Mouse (Mus musculus) liver, postnatal 0 days (tissue): ENCODE results near the gene Pdzrn3. TPM values are rescaled to one million over a fixed set of nuclear protein-coding genes. Genes with fewer than 3 reads are reported as not detected.

Source experiments
- ATAC-seq: fragments of 200-750 bp; cut with Nextera tagmentation; 2 replicates; pipeline ENCODE4 v1.8.0; 2017; ENCODE audit warnings: mild to moderate bottlenecking, moderate library complexity
- DNase-seq: peaks from one replicate; pipeline ENCODE4 v3.0.0-alpha.2; 2016
- H3K27ac ChIP-seq: fragments of 300-500 bp; sonication (generic); 2 replicates; pipeline ENCODE4 v1.5.1; 2014; ENCODE audit warnings: antibody characterized with exemption, moderate library complexity, mild to moderate bottlenecking, low read depth
- H3K27me3 ChIP-seq: fragments of 300-500 bp; sonication (generic); 2 replicates; pipeline ENCODE4 v1.6.1; 2014; ENCODE audit warnings: low read length, control low read depth, mixed read lengths; ENCODE audit not compliant: insufficient read depth
- H3K36me3 ChIP-seq: fragments of 300-500 bp; sonication (generic); replicated peaks from 2 replicates; pipeline ENCODE4 v1.6.1; 2014; ENCODE audit warnings: mild to moderate bottlenecking, control low read depth, low read length, moderate library complexity, mixed read lengths; ENCODE audit not compliant: insufficient read depth
- H3K4me1 ChIP-seq: fragments of 300-500 bp; sonication (generic); 2 replicates; pipeline ENCODE4 v1.6.1; 2014; ENCODE audit warnings: antibody characterized with exemption, mild to moderate bottlenecking, control low read depth; ENCODE audit not compliant: insufficient read depth
- H3K4me2 ChIP-seq: fragments of 300-500 bp; sonication (generic); 2 replicates; pipeline ENCODE4 v1.6.1; 2014; ENCODE audit warnings: low read depth, mild to moderate bottlenecking, low read length, moderate library complexity, mixed read lengths
- H3K4me3 ChIP-seq: fragments of 300-500 bp; sonication (generic); 2 replicates; pipeline ENCODE4 v1.5.1; 2014; ENCODE audit warnings: low read depth, low read length
- H3K9ac ChIP-seq: fragments of 300-500 bp; sonication (generic); replicated peaks from 2 replicates; pipeline ENCODE4 v1.6.1; 2014; ENCODE audit warnings: mild to moderate bottlenecking, moderate library complexity
- H3K9me3 ChIP-seq: fragments of 300-500 bp; sonication (generic); 2 replicates; pipeline ENCODE4 v1.6.1; 2016; ENCODE audit warnings: mild to moderate bottlenecking, control low read depth, low read length, mixed read lengths
- CTCF ChIP-seq: sonication (generic); IDR thresholded peaks from 2 replicates; pipeline ENCODE4 v1.5.1; 2016; ENCODE audit warnings: antibody characterized with exemption, low read depth
- EP300 ChIP-seq: IDR thresholded peaks from 2 replicates; pipeline ENCODE4 v1.6.1; 2016; ENCODE audit warnings: antibody characterized with exemption, low read depth, mild to moderate bottlenecking
- WGBS: fragments of 180-500 bp; shearing (Covaris S2); extraction: QIAGEN DNeasy Blood & Tissue Kit; methylation state at CpG from one replicate; pipeline ENCODE4 v1.1.7; 2014; ENCODE audit not compliant: insufficient replicate concordance; 5-methylcytosine and 5-hydroxymethylcytosine counted together
- polyA plus RNA-seq: library from polyadenylated mRNA; unstranded; fragments of >200 nt; fragmentation: Nextera tagmentation; extraction: Ambion mirVana; gene quantifications from 2 replicates; pipeline ENCODE4 v1.2.1, GENCODE M21; 2015

Pdzrn3 gene
- polyA plus RNA-seq, 1 experiment from 2014 or later: 0.69 TPM

- 71% methylated on average over 10 of the region's 10 CpGs for WGBS
- ATAC-seq (no peak), DNase-seq (no peak)
- Histone ChIP-seq H3K4me2 (no peak overlapping the region), H3K4me3 (no peak overlapping the region), H3K9me3 (no peaks in the 10 kb centered on the region), H3K4me1 (0 out of 2 replicates have a peak, but pooled peaks cover 2% of the 10 kb centered on the region), H3K36me3 (no peaks in the 10 kb centered on the region), H3K27me3 (no peaks in the 10 kb centered on the region), H3K27ac (no peak overlapping the region), H3K9ac (no peak overlapping the region)
- no peak for TF ChIP-seq EP300
- no peak for TF ChIP-seq CTCF
These were observed 193.5 kb downstream of the Pdzrn3 start for GRCm38 (mm10) chr6:101184103-101184785.

- Histone ChIP-seq H3K4me3 (no peak overlapping the region), H3K27me3 (no peaks in the 10 kb centered on the region), H3K9ac (no peak overlapping the region), H3K36me3 (peaks cover 2% of the 10 kb centered on the region; the same call in 1 of the 2 replicates), H3K4me2 (no peak overlapping the region), H3K4me1 (no peaks in the 10 kb centered on the region), H3K9me3 (no peaks in the 10 kb centered on the region), H3K27ac (no peak overlapping the region)
- DNase-seq (no peak), ATAC-seq (no peak)
- 69% methylated on average over 7 of the region's 7 CpGs for WGBS
- TF ChIP-seq EP300: no peak
- TF ChIP-seq CTCF: no peak
These were observed 207.0 kb downstream of the Pdzrn3 start for GRCm38 (mm10) chr6:101170699-101171098.

- Histone ChIP-seq H3K4me2 (no peak overlapping the region), H3K27ac (no peak overlapping the region), H3K4me3 (no peak overlapping the region), H3K9me3 (no peaks in the 10 kb centered on the region), H3K4me1 (no peaks in the 10 kb centered on the region), H3K36me3 (peaks cover 7% of the 10 kb centered on the region; the same call in 1 of the 2 replicates), H3K27me3 (no peaks in the 10 kb centered on the region), H3K9ac (no peak overlapping the region)
- WGBS: 76% methylated on average over 1 of the region's 1 CpGs
- ATAC-seq (no peak), DNase-seq (no peak)
- no peak for TF ChIP-seq CTCF
- TF ChIP-seq EP300: no peak
These were observed 224.2 kb downstream of the Pdzrn3 start for GRCm38 (mm10) chr6:101153511-101153921.

- H3K4me2 ChIP-seq: no peak overlapping the region
- ATAC-seq: no peak
- no peaks in the 10 kb centered on the region for H3K4me1 ChIP-seq
- no peaks in the 10 kb centered on the region for H3K36me3 ChIP-seq
- H3K9ac ChIP-seq: no peak overlapping the region
- H3K27ac ChIP-seq: no peak overlapping the region
- no peak for DNase-seq
- WGBS: 76% methylated on average over 3 of the region's 3 CpGs
- H3K9me3 ChIP-seq: no peaks in the 10 kb centered on the region
- H3K4me3 ChIP-seq: no peak overlapping the region
- H3K27me3 ChIP-seq: no peaks in the 10 kb centered on the region
- no peak for TF ChIP-seq EP300
- no peak for TF ChIP-seq CTCF
These were observed 242.3 kb downstream of the Pdzrn3 start for GRCm38 (mm10) chr6:101135368-101135767.

- Histone ChIP-seq H3K9ac (no peak overlapping the region), H3K27me3 (no peaks in the 10 kb centered on the region), H3K9me3 (no peaks in the 10 kb centered on the region), H3K4me2 (no peak overlapping the region), H3K27ac (no peak overlapping the region), H3K36me3 (no peaks in the 10 kb centered on the region), H3K4me3 (no peak overlapping the region), H3K4me1 (no peaks in the 10 kb centered on the region)
- 59% methylated on average over 5 of the region's 5 CpGs for WGBS
- ATAC-seq (no peak), DNase-seq (no peak)
- TF ChIP-seq CTCF: no peak
- no peak for TF ChIP-seq EP300
These were observed 252.3 kb downstream of the Pdzrn3 start for GRCm38 (mm10) chr6:101125396-101125795.

- H3K4me1 ChIP-seq: no peaks in the 10 kb centered on the region
- no peak overlapping the region for H3K4me3 ChIP-seq
- H3K9ac ChIP-seq: no peak overlapping the region
- no peaks in the 10 kb centered on the region for H3K9me3 ChIP-seq
- no peak for ATAC-seq
- no peaks in the 10 kb centered on the region for H3K27me3 ChIP-seq
- H3K4me2 ChIP-seq: no peak overlapping the region
- no peaks in the 10 kb centered on the region for H3K36me3 ChIP-seq
- TF ChIP-seq CTCF: no peak
- DNase-seq: no peak
- no peak overlapping the region for H3K27ac ChIP-seq
- WGBS: 59% methylated on average over 1 of the region's 1 CpGs
These were observed 268.7 kb downstream of the Pdzrn3 start for GRCm38 (mm10) chr6:101108951-101109350.
